Mouse (Mus musculus): ENCODE results near the gene Hk2. TPM values are rescaled to one million over a fixed set of nuclear protein-coding genes. Genes with fewer than 3 reads are reported as not detected.
"Not testable (repeated sequence)": the region's sequence is repeated elsewhere in the genome, so short reads cannot be mapped to it uniquely, and the experiment has no call there.

The Hk2 gene
- total RNA-seq, 2 experiments from 2014 or later = 86.8 to 96.6 TPM

GRCm38 (mm10) chr6:82684136-82684535, 90.1 kb downstream of the Hk2 start:
- no peak for DNase-seq

DNA sequence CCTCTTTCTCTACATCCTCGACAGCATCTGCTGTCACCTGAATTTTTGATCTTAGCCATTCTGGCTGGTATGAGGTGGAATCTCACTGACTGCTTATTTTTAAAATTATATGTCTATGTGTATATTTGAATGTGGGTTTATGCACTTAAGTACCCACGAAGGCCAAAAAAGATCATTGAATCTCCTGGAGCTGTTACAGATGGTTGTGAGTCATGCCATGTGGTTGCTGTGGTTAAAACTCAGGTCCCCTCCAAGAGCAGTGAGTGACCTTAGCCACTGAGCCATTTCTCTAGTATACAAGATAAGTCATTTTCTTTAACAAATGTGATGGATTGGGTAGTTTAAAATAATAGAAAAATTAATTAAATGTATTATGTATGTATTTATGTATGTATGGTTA, 95.0 kb downstream of the Hk2 start:
- DNase-seq = not testable (repeated sequence)

DNA sequence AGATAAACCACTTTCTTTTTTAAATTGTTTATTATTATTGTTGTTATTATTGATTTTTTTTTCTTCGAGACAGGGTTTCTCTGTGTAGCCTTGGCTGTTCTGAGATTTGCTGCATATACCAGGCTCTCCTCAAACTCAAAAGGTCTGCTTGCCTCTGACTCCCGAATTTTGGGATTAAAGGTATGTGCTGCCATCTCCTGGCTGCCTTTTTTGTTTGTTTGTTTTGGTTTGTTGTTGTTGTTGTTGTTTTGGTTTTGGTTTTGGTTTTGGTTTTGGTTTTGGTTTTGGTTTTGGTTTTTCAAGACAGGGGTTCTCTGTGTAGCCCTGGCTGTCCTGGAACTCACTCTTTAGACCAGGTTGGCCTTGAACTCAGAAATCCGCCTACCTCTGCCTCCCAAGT, 96.6 kb downstream of the Hk2 start:
- DNase-seq = not testable (repeated sequence)

Other genes with a start within 250 kb of the Hk2 start
- gene Pole4, start 69.1 kb downstream of the Hk2 start, total RNA-seq (2021) = 10 to 100 TPM; 47.0 to 47.2 TPM
- under 1 TPM in 1 of 2 experiments, not detected in 1; 0.14 TPM for gene Sema4f, start 165.3 kb upstream of the Hk2 start, total RNA-seq (2021)
- under 1 TPM; 0.52 to 0.81 TPM for gene M1ap, start 172.4 kb upstream of the Hk2 start, total RNA-seq (2021)

All from heart, postnatal 4 days (tissue).